Mouse (Mus musculus) induced T-regulatory cell, adult 2 months (primary cell): ENCODE data around the gene Twf2.

Source experiments
- DNase-seq: peaks from one replicate; pipeline ENCODE4 v3.0.0-alpha.2; 2012; ENCODE audit warnings: low read depth

Twf2 gene

DNA sequence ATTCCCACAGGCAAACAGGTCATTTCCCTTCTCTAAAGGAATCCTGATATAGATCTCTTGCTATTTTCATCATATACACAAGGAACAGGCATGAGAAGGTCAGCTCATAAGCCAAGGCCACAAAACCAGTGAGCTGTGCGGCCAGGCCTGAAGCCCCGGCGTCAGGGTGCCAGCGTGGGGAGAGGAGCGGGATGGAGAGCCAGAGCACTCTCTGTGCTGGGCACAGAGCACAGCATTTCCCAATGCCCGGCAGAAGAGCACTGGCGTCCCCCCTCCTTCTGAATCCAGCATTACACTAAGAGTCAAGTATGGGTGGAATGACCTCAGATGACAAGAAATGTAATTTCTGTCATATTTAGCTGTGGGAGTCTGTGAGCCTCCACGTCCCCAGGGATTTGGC, 34.5 kb downstream of the Twf2 start:
- no peak for DNase-seq

- DNase-seq: no peak
Observed at GRCm38 (mm10) chr9:106237878-106238277, 35.0 kb downstream of the Twf2 start.

GRCm38 (mm10) chr9:106241541-106242164, 38.7 kb downstream of the Twf2 start:
- DNase-seq: no peak

- no peak for DNase-seq
Observed at GRCm38 (mm10) chr9:106242813-106243488, 40.0 kb downstream of the Twf2 start.

DNA sequence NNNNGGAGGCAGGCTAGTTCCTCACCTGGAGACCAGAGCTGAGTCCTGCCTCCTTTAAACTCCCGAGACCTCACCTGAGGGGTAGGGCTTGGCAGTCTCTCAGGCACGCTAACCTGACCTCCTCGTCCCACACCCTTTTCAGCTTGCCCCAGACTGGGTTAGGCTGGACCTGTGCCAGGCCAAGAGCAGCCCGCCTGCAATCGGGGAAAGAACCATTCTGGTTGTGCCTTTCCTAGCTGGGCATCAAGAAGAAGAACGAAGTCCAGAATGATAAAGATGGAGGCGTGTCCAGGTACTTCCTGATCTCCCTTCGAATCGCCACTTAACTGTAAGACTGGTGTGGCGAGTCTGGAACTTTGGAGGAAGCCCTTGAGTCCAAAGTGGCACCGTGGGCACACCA, 46.6 kb downstream of the Twf2 start:
- DNase-seq: no peak

- DNase-seq: no peak
Observed at GRCm38 (mm10) chr9:106250245-106250644, 47.3 kb downstream of the Twf2 start.

DNA sequence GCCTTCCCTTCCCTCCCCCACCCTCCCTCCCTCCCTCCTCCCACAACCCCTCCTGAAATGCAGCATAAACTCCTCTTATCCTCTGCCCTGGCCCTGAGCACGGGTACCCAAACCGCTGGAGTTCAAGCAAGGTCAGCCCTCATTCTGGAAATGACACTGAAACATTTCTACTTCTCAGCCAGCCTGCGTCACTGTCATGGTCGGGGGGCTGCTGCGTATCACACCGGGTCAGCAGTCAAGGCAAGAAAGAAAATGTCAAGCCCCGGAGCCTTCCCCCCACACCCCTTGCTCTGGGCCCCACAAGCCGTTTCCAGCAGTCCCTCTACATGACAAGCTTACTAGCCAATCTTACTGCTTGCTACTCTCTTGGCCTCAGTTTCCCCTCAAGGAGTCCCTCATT, 48.2 kb downstream of the Twf2 start:
- DNase-seq: no peak

GRCm38 (mm10) chr9:106254001-106254400, 51.1 kb downstream of the Twf2 start:
- no peak for DNase-seq

DNA sequence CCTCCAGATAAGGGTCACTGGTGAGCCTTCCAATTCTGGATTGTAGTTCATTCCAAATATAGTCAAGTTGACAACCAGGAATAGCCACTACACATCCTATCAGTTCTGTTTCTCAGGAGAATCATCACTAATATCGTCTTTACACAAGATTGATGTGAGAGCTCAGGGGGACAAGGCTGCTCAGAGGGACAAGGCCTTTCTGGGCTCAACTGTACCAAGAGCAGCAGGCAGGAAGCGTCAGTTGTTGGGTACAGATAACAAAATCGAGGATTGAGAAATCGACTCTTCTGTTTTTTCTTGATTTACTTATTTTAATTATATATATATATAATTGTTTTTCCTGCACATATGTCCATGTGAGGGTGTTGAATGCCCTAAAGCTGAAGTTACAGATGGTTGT, 55.5 kb downstream of the Twf2 start:
- no peak for DNase-seq

DNA sequence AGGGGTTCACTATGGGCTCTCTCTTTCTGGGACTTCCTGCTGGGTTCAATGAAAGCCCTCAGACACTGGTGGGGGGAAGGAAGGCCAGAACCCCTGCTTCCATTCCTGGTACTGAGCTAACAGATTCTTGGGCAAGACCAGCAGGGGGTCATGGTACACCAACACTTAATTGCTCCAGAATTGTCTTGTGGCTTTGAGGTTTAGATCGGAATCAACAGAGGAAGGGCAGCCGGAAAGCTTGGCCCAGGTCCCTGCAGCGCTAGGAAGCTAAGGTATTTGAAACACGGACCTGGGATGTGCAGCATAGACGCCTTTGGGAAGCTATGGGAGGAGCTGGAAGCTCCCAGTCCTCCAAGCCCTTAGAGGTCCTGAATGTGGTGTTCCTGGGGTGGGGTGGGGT, 56.1 kb downstream of the Twf2 start:
- no peak for DNase-seq

- no peak for DNase-seq
Observed at GRCm38 (mm10) chr9:106261058-106261457, 58.1 kb downstream of the Twf2 start.

DNA sequence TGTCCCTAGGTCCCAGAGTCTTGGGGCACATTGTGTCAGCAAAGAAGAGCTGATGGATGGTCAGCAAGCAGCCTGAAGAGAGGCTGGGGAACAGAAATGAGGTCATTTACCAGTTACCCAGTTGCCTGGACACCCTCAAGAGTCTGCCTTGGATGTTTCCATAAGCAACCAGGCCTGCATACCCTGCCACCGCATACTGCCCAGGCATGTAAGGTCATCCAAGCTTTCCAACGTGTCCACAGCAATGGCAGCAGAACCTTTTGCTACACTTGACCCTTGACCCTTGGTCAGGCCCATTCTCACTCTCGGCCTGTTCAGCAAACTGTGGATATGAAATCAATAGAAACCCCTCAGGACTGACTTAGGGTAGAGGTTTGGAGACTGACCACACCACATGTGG, 58.6 kb downstream of the Twf2 start:
- DNase-seq: no peak

- no peak for DNase-seq
Observed at GRCm38 (mm10) chr9:106262075-106262474, 59.2 kb downstream of the Twf2 start.

DNA sequence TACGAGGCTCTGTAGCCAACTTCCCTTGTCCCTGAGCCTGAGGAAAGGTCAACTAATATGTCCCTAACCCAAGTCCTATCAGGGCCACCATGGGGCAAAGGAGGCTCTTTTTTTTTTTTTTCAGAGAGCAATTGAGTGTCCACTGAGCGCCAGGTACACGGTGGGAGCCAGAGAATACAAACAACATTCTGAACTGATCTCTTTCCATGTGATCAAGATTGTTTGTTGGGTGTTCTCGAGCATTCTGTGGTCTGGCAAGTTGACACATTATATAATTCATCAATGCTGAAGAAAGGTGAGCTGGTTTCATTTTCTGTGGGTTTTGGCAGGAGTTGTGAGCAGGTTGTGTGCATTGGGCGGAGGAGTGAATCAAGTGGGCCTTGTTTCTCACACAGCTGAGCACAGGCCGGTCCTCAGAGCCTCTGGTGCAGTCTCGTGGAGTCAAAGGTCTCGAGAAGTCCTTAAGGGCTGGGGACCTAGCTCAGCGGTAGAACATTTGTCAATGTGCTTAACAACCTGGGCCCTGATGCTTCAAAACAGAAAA, 60.5 kb downstream of the Twf2 start:
- DNase-seq: no peak
